Mouse (Mus musculus): ENCODE results near the gene Lrp6. TPM values are rescaled to one million over a fixed set of nuclear protein-coding genes. Genes with fewer than 3 reads are reported as not detected.

Gene Lrp6
- total RNA-seq, 2 experiments from 2014 or later: 39.3 to 39.7 TPM

DNA sequence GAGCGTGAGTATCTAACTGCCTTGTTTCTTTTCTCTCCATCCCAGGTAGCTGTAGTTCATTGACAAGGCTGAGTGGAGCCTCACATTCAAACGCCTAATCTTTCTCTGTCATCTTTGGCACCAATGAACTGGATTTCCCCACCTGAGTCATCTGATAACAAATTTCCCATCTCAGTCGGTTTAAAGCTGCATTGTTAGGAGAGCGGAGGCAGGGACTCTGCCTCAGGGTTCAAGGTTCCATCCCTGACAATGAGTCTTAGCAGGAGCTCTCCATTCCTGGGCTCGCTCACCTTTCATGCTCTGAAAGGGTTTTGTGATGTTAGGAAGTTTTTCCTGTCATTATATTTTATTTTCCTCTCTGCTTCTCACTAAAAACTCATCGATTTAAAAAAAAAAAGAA, 11.3 kb upstream of the Lrp6 start:
- DNase-seq (ENCODE audit: low spot score): no peak

DNA sequence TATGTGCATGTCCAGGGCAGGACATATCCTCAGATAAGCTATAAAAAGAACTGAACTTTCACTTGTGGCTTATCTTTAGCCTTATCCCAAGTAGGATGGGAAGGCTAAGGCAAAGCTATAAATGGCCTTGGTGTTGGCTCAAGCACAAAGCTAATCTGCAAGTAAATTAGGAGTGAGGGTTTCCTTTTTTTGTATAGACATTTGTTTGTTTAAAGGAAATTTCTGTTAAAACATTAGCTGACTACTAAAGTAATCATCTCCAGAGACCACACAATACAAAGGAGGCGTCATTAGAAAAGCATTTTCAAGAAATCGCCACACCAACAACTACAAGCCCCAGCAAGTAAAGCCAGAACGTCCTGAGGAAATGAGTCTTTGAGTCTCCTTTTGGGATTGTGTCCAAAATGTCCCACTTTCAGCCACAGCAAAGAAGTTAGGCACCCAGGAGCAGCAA, 8.6 kb upstream of the Lrp6 start:
- DNase-seq (ENCODE audit: low spot score): no peak

DNA sequence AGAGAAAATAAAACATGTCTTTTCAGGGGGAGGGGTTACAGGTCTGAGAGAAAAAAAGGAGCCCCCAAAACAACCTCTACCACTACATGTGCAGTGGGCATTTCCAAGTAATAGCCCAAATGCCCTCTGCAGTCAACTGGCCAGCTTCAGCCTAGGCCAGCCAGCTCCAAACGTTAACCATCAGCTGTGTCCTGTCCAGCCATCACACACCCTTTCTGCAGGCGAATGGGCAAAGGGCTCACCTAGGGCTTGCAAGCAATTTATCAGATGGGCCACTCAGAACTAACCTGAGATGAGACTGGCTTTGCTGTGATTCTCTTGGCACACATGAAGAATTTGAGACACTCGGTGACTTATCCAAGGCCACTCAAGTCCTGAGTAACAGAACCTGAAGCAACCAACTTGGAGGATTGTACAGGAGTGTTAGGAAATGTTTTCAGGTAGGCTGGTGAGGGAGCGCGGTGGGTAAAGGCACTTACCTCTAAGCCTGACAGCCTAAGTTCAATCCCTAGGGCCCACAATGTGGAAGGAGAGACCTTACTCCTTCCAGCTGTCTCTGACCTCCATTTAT, 1.3 kb upstream of the Lrp6 start:
- DNase-seq (ENCODE audit: low spot score): no peak

DNA sequence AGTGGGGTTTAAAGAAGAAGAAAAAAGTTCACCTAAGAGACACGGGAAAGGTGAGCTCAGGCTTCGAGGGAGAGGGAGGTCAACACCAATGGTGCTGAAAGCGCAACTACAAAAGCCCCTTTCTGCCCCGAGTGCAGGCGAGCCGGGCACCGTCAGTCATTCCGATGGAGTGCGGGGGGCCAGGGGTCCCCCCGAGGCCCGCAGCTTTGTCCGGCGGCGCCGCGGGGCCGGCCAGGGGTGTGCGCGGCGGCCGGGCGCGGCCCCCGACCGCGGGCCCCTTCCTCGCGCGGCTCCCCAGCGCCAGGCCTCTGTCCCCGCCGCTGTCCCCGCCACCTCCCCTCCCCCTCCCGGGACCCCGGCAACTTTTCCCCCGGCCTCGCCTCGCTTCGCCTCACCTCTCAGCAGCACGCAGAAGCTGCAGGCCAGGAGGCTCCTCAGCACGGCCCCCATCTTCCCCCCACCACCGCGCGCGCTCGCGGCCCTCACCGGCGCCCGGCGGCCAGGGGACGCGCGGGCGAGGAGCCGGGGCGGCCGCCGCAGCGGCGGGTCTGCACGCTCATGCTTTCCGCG, 432 bp downstream of the Lrp6 start:
- no peak for DNase-seq (ENCODE audit: low spot score)

DNA sequence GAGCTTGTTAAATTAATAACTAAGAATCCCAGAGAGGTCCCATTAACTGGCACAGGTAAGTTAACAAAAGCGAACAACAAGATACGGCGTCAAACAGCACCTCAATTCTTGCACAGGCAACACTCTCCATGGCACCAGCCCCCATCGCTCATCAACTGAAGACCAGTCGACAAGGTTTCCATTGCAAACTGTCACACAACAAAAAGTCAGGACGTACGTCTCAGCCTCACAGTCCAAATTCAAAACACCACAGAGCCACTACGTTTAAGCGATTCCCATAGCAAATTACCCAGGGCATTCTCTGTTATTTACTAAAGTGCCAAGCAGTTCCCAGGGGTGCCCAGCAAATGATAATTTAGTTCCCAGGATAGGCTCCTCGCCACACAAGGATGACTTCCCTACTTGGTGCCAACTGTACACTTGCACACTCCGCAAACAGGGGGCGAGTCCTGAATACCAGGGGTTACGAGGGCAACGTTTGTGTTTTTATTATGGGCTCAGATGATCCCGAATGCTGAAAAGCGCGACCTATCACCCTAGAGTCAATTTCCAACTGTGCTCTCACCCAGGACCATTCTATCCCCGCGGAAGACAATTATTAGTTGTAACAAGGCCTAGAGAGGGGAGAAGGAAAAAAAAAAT, 1.0 kb downstream of the Lrp6 start:
- DNase-seq (ENCODE audit: low spot score): peak; percentile 9

DNA sequence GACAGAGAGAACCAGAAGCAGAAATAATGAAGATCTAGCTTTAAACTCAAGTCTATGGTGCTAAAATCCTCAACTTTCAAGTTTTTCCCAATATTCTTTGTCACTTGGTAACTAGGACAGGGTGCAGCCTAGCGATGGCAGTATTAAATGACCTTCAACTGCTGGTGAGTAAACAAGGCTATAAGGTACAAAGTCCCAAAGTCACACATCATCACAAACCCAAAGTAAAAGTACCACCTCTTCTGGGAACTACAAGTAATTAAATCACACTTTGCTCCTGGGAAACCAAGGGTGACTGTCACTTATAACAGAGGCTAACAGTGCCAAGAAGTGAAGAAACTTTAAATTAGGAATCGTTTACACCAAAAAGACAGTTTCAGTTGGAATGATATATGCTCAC, 2.2 kb downstream of the Lrp6 start:
- no peak for DNase-seq (ENCODE audit: low spot score)

DNA sequence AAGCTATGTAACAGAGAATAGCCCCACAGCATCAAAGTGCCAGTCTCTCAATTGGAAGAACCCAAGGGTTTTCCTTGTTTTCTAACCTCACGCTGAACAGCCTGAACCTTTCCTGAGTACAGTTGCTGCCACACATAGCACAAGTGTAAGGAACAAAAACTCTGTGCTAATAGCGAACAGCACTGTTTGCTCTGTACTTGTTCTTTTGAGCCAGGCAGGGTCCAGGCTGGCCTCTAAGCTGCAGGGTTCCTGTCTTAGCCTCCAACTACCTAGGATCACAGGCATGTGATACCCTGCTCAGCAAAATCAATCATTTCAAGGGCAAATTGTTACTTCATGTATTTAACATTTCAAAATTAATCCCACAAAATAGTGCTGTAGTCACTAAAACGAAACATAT, 7.1 kb downstream of the Lrp6 start:
- DNase-seq (ENCODE audit: low spot score): no peak

DNA sequence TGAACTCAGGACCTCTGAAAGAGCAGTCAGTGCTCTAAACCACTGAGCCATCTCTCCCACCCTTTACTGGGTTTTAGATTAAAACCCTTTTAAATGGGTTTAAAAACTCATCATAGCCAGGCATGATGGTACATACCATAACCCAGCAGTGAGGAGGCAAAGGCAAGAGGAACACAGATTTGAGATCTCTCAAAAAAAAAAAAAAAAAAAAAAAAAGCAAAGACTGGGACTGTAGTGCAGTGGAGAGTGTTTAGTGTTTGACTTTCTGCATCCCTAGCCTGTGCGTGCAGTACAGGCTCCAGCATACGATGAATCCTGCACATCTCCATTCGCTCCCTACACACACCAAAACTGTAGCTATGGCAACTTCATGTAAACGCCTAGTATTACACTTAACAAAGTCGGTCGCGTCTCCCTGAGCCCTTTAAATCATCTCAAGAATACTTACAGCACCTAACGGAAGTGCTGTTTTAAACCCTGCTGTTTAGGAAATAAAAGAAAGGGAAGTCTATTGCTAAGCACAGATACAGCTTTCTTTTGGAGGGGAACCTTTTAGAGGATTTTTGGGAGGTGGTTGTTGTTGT, 8.1 kb downstream of the Lrp6 start:
- DNase-seq (ENCODE audit: low spot score): no peak

DNA sequence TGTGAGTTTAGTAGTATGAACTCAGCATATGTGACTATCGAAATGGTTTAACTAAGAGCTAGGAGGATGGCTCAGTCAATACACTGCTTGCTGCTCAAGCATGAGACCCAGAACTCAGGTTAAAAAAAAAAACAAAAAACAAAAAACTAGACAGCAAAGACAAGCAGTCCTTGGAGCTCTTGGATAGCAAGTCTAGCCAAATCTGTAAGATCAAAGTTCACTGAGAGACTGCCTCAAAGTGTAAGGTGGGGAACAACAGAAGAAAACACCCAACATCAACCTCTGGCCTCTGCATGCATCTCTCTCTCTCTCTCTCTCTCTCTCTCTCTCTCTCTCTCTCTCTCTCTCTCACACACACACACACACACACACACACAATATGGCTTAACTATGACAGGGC, 9.7 kb downstream of the Lrp6 start:
- DNase-seq (ENCODE audit: low spot score): no peak

DNA sequence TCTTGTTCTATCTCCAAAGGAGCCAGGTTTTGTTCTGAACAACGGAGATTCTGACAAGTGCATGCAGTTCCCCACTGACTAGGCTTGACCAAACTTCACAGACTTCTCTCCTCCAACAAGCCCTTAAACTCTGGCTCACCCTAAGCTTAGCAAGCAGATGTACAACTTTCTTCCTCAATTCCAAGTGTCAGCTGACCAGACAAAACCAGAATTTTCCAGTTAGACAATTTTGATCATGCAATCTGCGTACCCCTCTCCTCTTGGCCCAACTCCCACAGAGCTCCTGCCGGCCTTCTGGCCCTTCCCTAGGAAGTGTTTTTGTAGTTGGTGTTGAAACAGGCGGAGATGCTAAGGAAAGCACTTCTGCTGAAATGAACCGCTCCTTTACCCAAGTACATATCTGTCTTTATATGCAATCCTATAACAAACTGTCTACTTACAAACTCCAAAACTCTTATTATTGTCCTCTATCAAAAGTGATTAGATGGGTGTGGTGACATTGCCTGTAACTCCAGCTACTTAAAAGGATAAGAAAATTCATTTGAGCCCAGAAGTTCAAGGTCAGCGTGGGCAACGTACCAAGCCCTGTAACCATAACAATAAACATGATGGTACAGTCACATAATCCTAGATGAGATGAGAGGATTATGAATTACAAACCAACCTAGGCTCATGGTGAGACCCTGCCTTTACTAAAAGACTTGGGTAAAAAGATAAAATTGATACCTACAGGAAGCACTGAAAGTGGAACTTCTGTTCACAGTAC, 10.4 kb downstream of the Lrp6 start:
- DNase-seq (ENCODE audit: low spot score): peak; percentile 56

DNA sequence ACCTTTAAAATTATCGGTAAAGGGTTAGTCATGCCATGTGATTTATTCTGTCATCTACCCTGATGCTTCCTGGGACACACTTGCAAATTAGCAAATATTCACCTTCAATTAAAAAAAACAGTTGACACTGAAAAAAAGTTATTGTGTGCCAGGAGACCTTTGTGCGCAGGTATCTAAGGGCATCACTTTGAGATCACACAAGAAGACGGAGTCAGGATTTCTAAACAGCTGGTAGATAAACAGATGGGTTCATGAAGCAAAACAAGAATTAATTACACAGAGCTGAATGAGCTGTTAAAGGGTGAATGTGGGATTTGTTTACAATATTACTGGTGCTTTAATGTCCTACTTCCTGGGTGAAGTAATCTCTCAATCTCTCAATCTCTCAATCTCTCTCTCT, 11.6 kb downstream of the Lrp6 start:
- no peak for DNase-seq (ENCODE audit: low spot score)

DNA sequence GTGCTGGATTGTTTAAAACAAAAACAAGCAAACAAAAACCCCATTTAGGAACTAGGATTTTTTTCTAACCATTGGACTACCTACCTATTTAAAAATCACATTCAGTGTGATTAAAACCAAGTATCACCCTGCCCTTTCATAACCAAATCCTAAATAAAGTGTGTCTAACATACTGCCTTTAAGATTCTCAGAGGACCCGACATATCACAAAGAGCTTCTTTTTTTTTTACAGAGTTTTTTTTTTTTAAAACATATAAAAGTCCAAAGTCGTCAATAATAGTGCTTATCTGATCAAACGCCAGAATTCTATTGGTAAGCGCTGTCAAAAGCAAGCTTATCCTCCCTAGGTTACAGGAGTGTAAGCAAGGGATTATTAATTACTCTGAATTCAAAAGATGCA, 12.5 kb downstream of the Lrp6 start:
- no peak for DNase-seq (ENCODE audit: low spot score)

DNA sequence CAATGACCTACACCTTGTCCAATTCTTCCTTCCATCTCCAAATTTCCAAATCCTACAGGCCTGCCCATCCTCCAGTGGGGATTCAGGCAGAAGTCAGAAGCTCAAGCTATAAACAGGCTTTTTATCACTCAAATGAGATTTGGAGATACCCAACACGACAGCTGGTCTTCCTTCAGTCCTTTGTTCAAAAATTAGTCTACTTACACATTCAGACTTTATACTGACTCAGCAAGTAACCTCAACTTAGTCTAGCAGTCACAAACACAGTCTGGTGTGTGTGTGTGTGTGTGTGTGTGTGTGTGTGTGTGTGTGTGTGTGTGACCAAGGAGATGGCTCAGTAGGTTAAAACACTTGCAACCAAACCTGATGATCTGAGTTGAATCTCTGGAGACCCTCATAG, 15.8 kb downstream of the Lrp6 start:
- no peak for DNase-seq (ENCODE audit: low spot score)

DNA sequence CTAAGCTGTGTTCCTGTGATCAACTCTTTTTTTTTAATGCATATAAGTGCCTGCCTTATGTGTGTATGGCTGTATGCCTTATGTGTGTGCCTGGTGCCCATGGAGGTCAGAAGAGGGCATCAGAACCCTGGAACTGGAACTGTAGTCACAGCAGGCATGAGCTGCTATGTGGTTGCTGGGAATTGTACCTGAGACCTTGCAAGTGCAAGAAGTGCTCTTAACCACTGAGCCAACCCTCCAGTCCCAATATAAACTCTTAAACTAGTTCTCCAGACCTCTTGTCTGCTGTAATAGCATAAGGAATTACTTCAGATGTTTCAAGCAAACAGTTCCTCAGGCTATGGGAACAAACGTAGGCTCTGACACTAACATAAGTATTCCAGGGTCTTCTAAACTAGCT, 16.4 kb downstream of the Lrp6 start:
- DNase-seq (ENCODE audit: low spot score): no peak

DNA sequence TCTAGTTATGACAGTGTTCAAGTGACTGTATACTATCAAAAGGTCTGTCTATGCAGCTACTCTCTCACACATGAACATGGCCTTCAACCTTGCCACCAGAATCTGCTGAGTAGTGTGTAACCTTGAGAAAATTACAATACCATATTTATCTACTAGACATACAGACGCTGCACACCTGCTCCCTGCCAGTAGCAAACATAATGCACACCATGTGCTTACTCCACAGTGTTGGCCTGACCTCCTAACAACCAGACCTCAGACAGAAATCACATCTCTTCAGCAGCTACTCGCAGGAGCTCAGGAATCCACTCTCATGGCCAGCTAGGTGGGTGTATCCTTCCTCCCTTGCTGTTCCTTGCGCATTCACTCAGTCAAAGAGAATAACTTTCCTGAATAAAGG, 21.9 kb downstream of the Lrp6 start:
- DNase-seq (ENCODE audit: low spot score): no peak

DNA sequence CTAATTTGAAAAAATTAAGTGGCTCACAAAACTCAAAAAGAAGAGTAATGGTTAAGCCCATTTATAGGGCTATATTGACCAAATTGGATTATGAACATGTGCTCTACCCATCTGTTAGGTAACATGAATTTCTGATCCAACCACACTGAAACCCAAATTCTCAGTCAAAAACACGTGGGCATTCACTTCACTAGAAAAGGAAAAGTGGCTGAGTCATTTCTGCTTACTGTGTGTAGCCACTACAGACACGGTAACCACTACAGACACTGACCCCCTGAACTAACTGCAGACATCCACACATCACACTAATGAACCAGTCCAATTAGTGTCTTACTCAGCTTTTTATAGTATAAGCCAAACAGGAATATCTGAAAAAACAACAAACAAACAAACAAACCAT, 22.7 kb downstream of the Lrp6 start:
- DNase-seq (ENCODE audit: low spot score): no peak

DNA sequence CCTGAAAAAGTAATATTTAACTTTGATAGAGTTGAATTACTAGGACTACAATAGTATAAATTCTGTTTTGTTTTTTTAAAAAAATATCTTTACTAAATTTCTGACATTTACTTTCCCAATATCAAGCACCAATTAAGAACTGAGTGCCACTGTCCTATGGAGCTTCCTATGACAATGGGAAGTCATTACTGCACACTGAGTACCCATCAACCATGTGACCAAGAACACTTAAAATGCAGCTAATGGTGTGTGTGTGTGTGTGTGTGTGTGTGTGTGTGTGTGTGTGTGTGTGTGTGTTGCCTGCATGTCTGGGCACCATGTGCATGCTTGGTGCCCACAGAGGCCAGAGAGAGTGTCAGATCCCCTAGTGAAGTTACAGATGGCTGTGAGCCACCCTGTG, 23.2 kb downstream of the Lrp6 start:
- DNase-seq (ENCODE audit: low spot score): no peak

DNA sequence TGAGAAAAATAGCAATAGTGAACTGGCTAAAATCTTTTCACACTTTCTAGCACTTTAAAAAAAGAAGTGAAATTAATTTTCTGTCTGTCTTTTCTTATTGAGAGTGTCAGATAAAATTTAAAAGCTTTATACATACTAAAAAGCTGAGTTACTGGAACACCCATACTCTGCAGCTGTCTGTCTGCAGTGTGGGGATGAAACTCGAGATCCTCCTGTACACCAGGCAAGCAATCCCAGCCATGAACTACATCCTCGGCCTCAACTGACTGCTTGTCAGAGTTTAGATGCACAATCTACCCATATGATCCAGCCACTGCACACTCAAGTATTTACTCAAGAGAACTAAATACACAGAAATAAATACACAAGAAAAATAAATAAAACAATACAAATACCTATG, 24.4 kb downstream of the Lrp6 start:
- no peak for DNase-seq (ENCODE audit: low spot score)

DNA sequence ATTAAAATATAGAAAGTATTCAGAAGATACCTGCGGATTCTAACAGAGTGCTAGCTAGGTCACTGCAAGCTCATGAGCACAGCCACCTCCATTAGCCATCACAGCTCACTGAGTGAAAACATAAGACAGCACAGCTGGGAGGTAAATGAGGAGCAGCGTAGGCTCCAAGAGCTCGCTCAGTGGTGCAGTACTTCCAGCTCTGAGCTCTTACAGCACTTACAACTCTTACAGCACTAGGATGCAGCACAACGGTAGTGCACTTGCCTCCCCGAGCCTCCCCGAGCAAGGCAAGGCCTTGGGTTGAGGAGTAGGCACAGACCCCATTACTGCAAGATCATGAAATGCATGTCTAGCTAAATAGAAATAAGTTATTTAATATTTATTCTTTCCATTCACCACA, 26.6 kb downstream of the Lrp6 start:
- DNase-seq (ENCODE audit: low spot score): no peak

DNA sequence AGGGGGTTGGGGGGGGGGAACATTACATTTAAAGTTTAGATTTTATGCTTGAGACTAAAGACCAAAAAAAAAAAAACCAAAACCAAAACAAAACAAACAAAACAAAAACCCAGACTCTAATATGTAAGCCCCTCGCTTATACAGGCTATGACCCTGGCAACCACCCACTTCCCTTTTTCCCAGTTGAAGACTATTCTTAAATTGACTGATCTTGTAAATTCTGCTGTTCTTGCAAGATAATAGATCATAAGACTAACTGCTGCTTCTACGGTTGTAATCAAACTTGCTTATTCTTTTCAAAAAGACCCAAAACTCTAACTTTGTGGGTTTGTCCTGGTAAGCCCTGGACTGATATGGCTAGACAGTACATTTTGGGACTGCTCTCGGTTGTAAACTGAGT, 27.3 kb downstream of the Lrp6 start:
- no peak for DNase-seq (ENCODE audit: low spot score)

DNA sequence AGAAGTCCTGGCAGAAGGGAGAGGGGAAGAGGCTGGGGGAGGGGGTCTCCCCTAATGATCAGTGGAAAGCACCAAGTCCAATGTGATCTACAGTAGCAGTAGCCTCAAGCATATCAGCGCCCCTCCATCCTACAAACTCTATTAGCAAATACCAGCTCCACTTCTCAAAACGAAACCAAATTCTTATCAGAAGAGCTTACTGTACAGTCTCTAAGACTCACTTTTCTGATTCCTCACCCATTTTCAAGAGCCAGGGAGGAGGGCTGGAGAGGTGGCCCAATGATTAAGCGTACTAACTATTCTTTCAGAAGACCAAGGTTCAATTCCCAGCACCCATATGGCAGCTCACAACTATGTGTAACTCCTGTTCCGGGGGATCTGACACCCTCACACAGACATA, 28.0 kb downstream of the Lrp6 start:
- no peak for DNase-seq (ENCODE audit: low spot score)

DNA sequence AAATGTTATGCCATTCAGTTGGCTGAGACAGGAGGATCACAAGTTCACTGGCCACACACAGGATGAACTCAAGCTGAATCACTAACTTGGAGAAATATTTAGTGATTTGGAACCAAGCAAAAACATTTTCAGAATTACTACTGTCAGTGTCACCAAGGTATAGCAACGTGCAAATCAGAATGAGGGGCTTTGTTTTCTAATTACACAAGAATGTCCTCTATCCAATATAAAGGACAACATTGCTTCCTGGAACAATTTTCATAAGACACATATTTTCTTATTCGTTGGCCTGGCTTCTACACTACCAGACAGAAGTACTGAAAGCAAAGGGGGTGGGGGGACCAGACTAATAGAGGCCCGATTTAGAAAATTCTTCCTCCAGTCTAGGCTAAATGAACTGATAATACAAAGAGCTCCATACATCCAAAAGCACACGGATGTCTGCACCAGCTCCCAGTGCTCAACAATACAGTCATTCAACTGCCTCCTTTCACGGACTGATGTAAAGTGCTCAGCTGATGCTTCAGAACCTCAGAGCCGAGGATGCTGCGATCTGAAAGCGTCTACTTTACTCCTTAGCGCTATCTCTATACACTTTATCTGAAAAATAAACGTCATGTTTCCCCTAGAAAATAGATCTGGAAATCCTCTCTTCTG, 29.2 kb downstream of the Lrp6 start:
- DNase-seq (ENCODE audit: low spot score): no peak

Data from gastrocnemius, adult 18-20 months (tissue).